Mouse (Mus musculus): ENCODE measurements around the gene Akap5.

Gene Akap5

DNA sequence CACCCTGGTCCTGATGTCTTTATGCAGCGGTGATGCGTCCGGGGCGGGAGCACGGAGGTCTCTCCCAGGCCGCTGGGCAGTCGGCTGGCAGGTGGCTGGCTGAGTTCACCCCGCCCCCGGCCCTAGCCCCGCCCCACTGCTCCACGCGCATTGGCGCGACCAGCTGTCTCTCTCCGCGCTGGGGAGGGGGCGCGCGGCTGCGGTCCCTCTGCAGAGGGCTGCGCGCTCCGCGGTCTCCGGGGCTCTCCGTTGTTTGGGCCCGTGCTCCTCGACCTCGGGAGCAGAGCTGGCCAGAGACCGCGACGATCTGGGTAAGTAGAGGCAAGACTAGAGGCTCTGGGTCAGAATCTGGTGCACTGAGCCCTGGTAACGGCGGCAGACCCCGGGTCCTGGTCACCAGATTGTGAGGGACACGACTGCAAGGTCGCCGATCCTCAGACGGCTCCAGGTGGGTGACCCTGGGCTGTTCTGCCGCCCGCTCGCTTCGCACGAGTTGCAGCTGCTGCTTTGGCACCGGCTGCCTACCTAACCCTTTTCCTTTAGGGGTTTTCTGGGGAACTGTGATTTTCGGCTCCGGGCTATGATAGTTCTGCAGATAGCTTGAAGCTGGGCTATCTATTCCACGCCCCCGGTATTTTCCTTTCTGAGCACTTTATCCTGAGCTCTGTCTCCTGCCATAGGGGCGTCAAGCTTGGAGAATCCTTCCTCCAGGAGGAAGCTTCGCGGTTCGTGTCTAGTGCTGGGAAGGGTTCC is at the start of gene Akap5:
Gene Akap5 (plus strand): TSS at position 213 of the 753 bp plus-strand sequence.
- no peak for DNase-seq

DNA sequence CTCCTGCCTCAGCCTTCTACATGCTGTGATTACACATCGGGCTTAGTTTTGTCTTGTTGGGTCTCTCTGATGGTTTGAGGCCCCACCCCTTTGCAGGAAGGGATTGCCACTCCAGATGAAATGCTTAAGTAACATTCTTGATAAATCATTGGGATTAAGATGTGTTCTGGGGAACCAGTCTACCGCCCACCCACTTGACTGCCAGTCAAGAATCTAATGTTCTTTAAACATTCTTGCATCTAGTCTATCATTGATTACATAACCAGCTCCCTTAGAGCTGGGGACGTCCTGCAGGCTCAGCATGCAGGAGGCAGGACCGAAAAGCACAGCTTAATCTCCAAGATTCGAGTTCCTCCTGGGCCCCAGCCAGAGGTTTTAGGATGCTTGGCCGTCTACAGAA is 46.5 kb upstream of the Akap5 start:
- no peak for DNase-seq

DNA sequence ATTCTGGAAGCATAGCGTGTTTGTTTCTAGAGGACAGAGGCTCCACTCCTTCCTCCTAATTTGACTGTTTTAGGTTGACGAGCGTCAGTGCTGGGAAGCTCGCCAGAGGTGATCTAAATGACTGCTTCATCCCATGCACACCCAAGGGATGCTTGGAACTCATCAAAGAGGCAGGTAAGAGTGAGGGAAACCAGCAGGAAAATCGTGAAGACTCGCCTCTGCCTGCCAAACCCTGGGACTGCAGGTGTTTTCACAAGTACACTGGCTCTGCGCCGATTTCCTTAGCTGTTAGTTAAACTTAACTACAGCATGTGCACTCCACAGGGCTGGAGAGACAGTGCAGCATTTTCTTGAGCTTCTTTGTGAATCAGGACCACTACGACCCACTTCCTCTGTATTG is 44.1 kb upstream of the Akap5 start:
- no peak for DNase-seq

DNA sequence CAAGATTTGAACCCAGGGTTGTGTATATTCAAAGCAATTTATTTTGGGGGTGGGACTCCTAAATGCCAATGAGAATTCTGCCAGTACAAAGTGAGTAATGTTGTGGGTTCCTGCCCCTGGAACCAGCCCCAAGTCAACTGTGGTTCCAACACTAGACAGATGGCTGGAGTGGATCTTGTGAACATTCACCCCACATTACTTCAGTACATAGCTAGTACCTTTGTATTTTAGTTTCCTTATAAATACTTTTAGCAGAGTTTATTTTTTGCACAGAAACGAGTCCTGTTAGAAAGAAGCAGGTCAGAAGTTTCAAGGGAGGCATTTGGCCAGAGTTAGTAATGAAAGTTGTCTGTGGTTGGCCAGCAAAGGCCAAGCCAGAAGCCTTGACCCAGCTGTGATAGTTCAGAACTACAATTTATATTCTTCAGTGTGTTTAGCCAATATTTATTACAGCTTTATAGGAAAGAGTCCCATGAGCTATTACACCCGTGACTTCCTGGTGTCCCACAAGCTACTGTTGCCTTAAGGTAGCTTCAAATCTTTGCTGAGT is 43.5 kb upstream of the Akap5 start:
- no peak for DNase-seq

DNA sequence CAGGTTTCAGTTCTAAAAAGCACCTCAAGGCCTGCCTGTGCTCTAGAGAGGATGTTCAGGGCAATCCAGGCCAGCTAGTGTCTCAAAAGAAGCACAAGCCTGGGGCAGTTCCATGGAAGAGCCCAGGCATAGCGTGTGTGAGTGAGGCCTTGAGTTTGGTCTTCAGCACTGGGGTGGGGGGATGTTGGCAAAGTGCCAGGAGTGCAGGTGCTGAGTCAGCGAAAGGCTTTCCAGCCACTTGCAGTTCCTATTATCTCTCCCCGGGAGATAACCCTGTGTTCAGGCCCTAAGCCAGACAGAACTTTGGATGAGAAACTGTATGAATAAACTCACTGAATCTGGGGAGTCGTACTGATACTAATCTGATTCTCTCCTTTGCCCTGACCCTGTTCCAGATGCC is 42.6 kb upstream of the Akap5 start:
- DNase-seq = no peak

DNA sequence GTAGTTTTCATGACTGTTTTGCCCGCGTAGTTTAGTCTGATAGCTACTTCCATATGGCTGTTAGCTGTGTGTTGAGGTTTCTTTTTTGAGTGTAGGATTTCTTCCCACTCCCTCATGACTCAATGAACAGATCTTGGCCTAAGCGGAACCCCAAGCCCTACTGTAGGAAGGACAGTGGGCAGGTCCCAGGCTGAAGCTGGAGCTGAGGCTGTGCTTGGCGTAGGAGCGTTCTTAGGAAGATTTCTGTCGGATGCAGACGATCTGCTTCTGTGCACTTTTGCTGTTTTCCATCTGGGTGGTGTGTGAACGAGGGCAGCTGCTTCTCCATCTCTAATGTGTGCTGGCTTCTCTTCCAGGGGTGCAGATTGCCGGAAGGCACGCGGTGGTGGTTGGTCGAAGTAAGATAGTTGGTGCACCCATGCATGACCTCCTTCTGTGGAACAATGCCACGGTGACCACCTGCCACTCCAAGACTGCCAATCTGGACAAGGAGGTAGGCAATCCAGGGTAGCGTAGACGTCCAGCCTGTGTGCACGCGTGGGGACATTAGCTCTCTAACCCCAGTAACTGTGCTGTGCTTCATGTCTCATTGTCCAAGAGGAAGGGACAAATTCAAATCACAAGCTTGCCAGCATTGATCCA is 42.0 kb upstream of the Akap5 start:
- DNase-seq = no peak

DNA sequence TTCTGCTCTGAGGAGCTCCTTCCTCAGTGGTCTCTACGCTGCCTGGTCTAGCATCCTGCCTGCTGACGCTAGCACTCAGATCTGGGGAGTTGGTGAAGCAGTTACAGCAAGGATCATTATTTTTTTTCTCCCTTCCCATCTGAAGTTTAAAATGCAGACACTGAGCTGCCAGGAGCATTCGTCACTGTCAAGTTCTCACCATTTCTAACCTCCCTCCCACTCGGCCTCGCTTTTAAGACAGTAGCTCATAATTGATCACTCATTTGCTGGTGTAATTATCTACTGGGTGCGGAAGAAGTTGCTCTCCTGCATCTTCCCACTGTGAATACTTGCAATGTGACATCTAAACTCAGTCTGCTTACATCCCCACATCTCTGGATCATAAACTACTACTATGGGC is 39.3 kb upstream of the Akap5 start:
- DNase-seq = no peak

DNA sequence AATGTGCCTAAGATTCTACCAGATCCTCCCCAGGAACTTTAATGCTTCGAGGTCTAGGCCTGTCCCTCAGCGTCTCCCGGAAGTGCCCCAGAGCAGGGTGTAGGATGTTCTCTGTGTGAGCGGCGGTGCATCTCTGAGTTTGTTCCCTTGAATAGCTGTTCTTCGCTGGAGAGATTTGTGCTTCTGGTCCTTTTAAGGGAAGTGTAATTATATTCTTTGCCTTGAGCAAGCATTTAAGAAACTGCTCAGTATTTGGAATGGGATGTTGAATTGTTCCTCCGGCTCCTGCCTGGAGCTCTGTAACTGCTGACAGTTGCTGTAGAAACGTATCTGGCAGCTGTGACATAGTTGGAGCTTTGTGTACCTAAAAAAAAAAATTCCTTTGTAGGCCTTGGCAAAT is 36.7 kb upstream of the Akap5 start:
- no peak for DNase-seq

DNA sequence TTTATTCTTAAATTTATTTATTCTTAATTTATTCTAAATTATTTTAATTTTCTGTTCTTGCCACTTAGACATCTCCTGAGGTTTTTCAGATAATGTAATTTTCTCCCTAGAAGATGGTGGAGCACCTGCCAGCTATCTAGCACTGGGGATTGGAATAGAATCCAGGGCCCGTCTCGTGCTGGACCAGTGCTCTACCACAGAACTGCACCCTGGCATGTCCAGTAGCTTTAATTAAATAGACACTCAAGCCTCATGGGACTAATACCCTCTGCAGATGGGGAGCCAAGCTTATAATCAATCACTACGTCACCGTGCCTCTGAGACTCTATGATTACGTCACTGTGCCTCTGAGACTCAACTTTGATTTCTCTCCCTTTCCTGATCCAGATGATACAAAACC is 36.2 kb upstream of the Akap5 start:
- no peak for DNase-seq

DNA sequence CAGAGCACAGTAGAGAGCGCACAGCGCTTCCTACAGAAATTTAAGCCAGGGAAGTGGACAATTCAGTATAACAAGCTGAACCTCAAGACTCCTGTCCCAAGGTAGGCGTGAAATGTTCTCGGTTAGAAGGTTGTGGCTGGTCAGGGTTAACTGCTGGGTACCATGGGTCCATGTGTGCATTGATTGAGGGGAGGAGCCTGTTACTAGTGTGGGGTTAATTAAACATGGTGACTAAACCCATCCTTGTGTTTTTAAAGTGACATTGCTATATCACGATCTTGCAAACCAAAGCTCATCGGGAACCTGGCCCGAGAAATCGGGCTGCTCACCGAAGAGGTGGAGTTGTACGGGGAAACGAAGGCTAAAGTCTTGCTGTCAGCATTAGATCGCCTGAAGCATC is 35.3 kb upstream of the Akap5 start:
- no peak for DNase-seq

DNA sequence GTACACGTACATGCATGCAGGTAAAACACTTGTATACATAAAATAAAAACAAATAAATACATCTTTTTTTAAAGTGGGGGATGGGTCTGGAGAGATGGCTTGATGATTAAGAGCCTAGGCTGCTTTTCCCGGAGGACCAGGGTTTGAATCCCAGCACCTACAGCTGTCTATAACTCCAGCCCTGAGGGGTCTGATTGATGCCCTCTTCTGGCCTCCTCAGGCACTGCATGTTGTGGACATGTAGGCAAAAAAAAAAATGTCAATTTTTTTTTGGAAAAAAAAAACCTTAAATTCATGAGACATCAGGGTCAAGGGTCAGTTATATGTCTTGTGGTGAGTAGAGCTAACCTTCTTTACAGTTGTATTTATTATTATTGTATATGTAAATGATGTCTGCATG is 34.4 kb upstream of the Akap5 start:
- DNase-seq = no peak

DNA sequence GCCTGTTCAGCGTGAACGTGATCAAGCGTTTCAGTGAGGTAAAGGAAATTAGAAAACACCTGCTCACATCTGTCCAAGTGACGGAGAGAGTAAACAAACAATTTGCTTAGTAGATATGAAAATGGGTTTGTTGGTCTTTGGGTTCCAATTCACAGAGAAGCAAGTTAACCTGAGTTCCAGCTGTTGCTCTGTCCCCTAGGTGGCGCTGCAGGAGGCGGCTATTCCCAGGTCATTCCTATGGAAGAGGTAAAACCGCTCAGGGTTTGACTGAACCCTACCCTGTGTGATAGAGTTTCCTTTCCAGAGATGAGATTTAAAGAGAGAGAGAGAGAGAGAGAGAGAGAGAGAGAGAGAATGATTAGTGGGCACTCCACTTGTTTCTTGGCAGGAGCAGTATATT is 31.5 kb upstream of the Akap5 start:
- DNase-seq = peak in 1 of 2 experiments; percentile 58

DNA sequence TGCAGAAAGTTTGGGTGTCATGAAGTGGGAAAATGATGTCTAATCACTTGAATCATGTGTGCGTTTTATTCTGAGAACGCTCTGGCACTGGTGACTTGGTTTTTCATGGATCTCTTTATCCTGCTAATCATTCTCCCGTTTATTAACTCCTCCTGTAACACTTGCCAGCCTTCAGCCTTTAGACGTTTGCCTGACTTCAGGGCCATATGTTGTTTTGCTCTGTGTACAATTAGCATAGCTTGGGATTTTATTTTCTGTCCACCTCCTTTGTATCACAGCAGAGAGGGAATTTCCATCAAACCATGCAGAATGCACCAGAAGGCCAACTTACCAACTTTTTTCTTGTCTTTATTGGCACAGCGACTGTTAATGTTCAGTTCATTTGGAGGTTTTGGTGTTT is 26.9 kb upstream of the Akap5 start:
- DNase-seq = no peak

DNA sequence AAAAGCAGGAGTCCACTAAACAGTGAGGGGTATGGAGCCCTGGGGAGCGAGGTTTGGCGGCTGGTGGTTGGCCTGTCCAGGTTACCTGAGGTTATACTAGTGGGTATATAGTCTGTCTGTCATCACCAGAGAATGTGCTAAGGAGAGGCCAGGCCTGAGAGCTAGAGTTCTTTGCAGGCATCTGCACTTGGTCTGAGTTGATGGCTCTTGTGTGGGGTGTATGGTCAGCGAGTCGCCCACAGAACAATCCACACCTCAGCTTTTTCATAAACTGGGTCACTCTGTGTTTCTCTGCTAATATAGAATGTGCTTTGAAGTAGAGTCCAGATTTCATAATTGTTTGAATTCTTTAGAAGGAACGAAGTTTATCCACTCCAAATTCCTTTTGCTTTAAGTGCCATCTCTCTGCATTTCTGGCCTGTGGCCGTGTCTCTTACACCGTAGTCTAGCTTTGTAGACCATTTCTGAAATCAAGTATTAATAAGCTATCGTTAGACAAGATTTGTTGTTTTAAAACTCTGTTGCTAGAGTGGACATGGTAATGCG is 25.3 kb upstream of the Akap5 start:
- DNase-seq = no peak

DNA sequence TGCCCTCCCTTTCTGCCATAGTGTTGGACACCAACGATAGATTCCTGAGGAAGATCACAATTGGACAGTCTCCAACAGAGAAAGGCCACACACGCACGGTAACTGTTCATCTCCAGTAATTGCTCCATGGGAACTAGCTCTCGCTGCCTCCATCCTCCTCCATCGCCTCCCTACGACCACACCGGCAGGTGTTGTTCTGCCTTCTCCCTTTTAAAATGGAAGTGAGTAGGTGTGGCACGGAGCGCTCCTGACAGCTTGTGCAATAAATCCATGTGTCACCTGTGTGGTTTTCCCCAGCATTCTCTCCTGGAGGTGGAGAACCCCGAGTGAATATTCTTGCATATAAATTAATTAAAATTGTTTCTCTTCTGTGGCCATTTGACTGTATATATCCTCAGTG is 24.3 kb upstream of the Akap5 start:
- no peak for DNase-seq

DNA sequence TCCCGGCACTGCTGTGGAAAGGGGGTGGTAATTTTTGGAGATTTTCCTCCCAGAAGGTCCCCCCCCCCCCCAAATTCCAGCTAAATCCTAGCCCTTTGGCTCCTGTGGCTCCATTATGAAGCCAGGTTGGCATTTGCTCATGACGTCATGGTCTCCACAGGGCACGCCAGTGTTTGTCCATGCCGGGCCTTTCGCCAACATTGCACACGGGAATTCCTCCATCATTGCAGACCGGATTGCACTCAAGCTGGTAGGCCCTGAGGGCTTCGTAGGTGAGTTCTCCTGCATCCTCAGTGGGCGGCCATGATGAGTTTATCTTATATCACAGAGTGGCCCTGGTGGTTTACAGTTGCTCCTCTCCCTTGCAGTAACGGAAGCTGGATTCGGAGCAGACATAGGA is 21.2 kb upstream of the Akap5 start:
- DNase-seq = no peak

DNA sequence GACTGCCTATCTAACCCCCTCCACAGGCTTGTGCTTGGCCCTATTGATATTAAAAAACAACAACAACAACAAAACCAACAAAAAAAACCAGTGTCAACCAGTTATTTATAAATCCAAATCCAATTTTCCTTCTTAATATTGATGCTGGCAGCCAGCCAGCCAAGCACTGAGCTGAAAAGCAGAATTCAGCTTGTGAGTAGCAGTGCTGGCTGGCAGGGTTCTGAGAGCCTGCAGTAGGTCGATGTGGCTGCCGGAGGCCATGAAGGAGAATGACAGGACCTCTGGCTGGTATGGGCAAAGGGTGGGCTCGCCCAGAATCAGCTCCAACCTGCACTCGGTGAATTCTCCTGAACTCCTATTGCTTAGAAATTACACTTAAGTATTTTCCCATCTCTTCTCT is 20.5 kb upstream of the Akap5 start:
- peak in 1 of 2 experiments; percentile 22 for DNase-seq

DNA sequence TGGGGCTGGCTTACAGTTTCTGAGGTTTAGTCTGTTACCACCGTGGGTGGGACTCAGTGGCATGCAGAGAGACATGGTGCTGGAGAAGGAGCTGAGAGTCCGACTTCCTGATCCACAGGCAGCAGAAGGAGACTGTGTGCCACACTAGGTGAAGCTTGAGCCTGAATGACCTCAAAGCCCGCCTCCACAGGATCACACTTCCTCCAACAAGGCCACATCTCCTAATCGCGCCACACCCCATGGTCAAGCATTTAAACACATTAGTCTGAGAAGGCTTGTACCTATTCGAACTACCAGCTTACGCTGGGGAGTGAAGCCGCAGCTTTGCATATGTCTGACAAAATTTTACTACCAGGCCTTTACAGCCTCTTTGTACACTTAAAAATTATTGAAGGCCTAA is 19.6 kb upstream of the Akap5 start:
- no peak for DNase-seq

DNA sequence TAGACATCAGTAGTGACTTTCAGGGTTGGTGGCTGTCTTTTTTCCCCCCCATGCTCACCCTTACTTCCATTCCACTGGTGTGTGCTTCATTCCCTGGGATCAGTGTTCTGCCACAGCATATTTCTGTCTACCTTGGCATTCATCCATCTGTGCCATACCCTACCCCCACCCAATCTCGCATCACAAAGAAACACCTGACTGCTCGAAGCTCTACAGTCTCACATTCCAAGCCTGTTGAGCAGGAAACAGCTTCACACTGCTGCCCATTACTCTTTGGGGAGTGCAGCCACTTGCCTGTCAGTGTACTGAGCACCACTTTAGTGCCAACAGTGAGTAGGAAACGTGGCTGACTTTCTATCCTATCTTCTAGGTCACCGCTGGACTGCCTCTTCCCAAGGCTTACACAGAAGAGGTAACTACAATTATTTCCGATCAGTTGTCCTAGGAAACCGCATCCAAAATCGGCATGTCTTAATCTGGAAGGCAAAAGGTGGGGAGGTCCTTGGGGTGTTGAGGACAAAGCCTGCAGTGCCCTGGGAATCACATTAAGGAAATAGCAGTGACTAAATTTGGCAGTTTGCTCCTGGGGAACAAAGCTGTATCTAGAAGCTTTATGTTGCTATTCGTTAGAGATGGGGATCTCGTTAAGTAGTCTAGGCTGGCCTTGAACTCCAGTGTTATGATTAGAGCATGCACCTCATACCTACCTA is 17.7 kb upstream of the Akap5 start:
- no peak for DNase-seq

DNA sequence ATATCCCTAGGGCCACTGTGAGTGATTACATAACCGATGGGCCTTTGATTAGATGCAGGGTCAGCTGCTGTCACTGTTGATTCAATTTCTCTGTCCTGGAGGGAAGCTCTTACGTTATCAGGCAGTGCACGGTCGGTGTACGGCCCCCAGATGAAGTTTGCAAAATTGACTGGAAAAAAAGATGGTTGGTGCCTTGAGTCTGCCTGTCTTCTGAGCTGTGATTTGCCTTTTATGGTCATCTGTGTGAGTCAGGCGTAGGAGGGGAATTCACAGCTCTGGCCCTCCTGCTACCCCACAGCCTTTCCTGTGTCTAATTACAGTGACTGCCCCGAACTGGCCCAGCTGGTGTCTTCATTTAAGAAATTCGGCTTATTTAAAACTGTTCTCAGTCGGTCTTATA is 16.7 kb upstream of the Akap5 start:
- DNase-seq = no peak

DNA sequence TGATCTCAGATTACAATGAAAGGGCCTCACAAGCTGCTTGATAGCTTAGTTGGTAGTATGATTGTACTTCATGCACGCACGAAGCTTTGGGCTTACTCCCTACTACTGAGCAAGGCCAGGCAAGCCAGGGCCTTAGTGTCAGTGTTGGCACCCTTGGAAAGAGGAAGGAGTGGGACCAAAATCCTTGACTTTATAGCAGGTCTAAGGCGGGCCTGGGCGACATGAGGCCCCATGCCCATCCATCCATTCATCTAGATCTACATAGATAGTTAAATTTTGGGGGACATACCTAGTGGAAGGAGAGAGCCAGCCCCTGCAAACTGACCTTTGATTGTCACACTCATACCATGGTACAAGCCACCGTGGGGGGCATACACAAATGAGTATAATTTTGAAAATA is 16.3 kb upstream of the Akap5 start:
- DNase-seq = no peak

DNA sequence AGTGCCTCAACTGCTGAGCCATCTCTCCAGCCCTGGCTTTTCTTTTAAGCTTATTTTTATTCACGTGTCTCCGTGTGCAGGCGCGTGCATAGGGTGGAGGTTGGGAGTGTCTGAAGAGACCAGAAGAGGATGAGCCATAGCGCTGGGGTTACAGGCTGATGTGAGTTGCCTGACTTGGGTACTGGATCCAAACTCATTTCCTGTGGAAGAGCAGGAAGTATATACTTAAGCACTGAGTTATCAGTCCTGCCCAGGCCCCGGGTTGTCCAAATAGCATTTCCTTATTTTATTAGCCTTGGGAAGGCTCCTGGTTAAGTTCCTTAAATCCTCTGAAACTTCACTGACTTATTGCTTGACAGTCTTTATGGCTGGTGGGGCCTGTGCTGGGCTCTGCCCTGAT is 14.7 kb upstream of the Akap5 start:
- DNase-seq = no peak

DNA sequence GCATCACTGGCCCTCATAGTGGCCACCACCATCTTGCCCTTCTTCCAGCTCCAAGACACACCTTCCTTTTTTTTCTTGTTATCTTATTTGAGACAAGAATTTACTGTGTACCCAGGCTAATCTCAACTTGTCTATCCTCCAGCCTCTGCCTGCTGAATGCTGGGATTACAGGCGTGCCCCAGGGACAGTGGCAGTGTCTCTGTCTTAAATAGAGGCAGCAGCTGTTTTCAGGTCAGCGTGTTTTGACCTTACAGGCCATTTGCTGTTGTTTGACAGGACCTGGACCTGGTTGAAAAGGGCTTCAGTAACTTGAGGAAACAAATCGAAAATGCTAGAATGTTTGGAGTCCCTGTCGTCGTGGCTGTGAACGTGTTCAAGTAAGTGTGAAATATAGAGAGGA is 14.1 kb upstream of the Akap5 start:
- DNase-seq = no peak

DNA sequence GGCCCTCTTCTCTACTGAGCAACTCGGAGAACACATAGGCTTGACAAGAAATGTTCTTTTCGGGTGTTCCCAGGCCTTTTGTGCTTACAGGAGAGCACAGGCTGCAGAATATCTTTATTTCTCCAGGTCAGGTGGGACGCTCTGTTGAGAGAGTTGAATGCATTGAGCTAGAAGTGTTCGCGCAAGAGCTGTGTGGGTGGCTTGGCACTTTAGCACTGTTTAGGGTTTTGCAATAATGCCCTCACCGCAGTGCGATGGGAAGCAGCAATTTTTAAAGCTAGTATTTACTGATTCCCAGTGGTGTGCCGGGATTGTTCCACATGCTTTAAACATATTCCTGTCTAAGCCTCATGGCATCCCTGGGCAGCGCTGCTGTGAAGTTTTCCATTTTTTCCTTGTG is 13.5 kb upstream of the Akap5 start:
- DNase-seq = no peak

Measured in kidney, adult 8-10 months (tissue).